Mouse (Mus musculus) kidney, adult 9 months (tissue): Measurements from ENCODE around the gene Ggt1.
"Not testable (repeated sequence)": the region's sequence is repeated elsewhere in the genome, so short reads cannot be mapped to it uniquely, and the experiment has no call there.

Source experiments
- DNase-seq: peaks from one replicate; pipeline ENCODE4 v3.0.0; 2022

The Ggt1 gene

GRCm38 (mm10) chr10:75561071-75561654, at the start of gene Ggt1:
Ggt1 (plus strand) TSS chr10:75561604.
- no peak for DNase-seq

- no peak for DNase-seq
Measured at GRCm38 (mm10) chr10:75511897-75512296, 49.5 kb upstream of the Ggt1 start.

GRCm38 (mm10) chr10:75512796-75513195, 48.6 kb upstream of the Ggt1 start:
- peak; percentile 92 for DNase-seq

GRCm38 (mm10) chr10:75513306-75514067, 47.9 kb upstream of the Ggt1 start:
- peak; percentile 49 for DNase-seq

- no peak for DNase-seq
Measured at GRCm38 (mm10) chr10:75514361-75514760, 47.0 kb upstream of the Ggt1 start.

GRCm38 (mm10) chr10:75515216-75516037, 46.0 kb upstream of the Ggt1 start:
- DNase-seq = peak; percentile 77

- peak; percentile 94 for DNase-seq
Measured at GRCm38 (mm10) chr10:75516038-75516723, 45.2 kb upstream of the Ggt1 start.

- DNase-seq = peak; percentile 77
Measured at GRCm38 (mm10) chr10:75516724-75517072, 44.7 kb upstream of the Ggt1 start.

- peak; percentile 96 for DNase-seq
Measured at GRCm38 (mm10) chr10:75517073-75517757, 44.2 kb upstream of the Ggt1 start, which contains the start of gene Snrpd3. Snrpd3 (plus strand) TSS chr10:75517551.

- peak; percentile 99 for DNase-seq
Measured at GRCm38 (mm10) chr10:75517758-75518143, 43.7 kb upstream of the Ggt1 start, which contains the start of gene Gucd1. Gucd1 (minus strand) TSS chr10:75517972.

- DNase-seq = no peak
Measured at GRCm38 (mm10) chr10:75520581-75520980, 40.8 kb upstream of the Ggt1 start.

GRCm38 (mm10) chr10:75521643-75522042, 39.8 kb upstream of the Ggt1 start:
- peak; percentile 68 for DNase-seq

- DNase-seq = not testable (repeated sequence)
Measured at GRCm38 (mm10) chr10:75525450-75525849, 36.0 kb upstream of the Ggt1 start.

GRCm38 (mm10) chr10:75530322-75530721, 31.1 kb upstream of the Ggt1 start:
- no peak for DNase-seq

- DNase-seq = no peak
Measured at GRCm38 (mm10) chr10:75531532-75532090, 29.8 kb upstream of the Ggt1 start.

GRCm38 (mm10) chr10:75534216-75534615, 27.2 kb upstream of the Ggt1 start:
- no peak for DNase-seq

- DNase-seq = no peak
Measured at GRCm38 (mm10) chr10:75534934-75535333, 26.5 kb upstream of the Ggt1 start.

- no peak for DNase-seq
Measured at GRCm38 (mm10) chr10:75535423-75535822, 26.0 kb upstream of the Ggt1 start.

GRCm38 (mm10) chr10:75536123-75536522, 25.3 kb upstream of the Ggt1 start:
- no peak for DNase-seq

GRCm38 (mm10) chr10:75547901-75548300, 13.5 kb upstream of the Ggt1 start:
- DNase-seq = no peak

GRCm38 (mm10) chr10:75548486-75548885, 12.9 kb upstream of the Ggt1 start:
- DNase-seq = no peak

GRCm38 (mm10) chr10:75549886-75550285, 11.5 kb upstream of the Ggt1 start:
- DNase-seq = no peak
